Mouse (Mus musculus): ENCODE data around the gene 4933430I17Rik. TPM values are rescaled to one million over a fixed set of nuclear protein-coding genes. Genes with fewer than 3 reads are reported as not detected.
"Not testable (repeated sequence)": the region's sequence is repeated elsewhere in the genome, so short reads cannot be mapped to it uniquely, and the experiment has no call there.

4933430I17Rik gene
- not detected in 2 replicates for total RNA-seq (2017)

GRCm38 (mm10) chr4:62524651-62525488 lies at the start of gene 4933430I17Rik, which contains the start of gene Pole3:
Gene 4933430I17Rik (plus strand): TSS chr4:62525369.
Gene Pole3 (minus strand): TSS chr4:62525068.
- peak; percentile 96 for ATAC-seq (replicated peaks in 1 of 2; ENCODE audit: insufficient read depth in 1 of 2, low FRiP score in 2 of 2, low TSS enrichment in 1 of 2, low read depth in 1 of 2, poor library complexity in 2 of 2, severe bottlenecking in 2 of 2)

GRCm38 (mm10) chr4:62475793-62476192 lies 49.4 kb upstream of the 4933430I17Rik start:
- ATAC-seq (replicated peaks in 1 of 2; ENCODE audit: insufficient read depth in 1 of 2, low FRiP score in 2 of 2, low TSS enrichment in 1 of 2, low read depth in 1 of 2, poor library complexity in 2 of 2, severe bottlenecking in 2 of 2), result no peak

- ATAC-seq (replicated peaks in 1 of 2; ENCODE audit: insufficient read depth in 1 of 2, low FRiP score in 2 of 2, low TSS enrichment in 1 of 2, low read depth in 1 of 2, poor library complexity in 2 of 2, severe bottlenecking in 2 of 2), result no peak
These were observed 47.5 kb upstream of the 4933430I17Rik start for GRCm38 (mm10) chr4:62477542-62478244.

- not testable (repeated sequence) for ATAC-seq (replicated peaks in 1 of 2; ENCODE audit: insufficient read depth in 1 of 2, low FRiP score in 2 of 2, low TSS enrichment in 1 of 2, low read depth in 1 of 2, poor library complexity in 2 of 2, severe bottlenecking in 2 of 2)
These were observed 45.6 kb upstream of the 4933430I17Rik start for GRCm38 (mm10) chr4:62479593-62479936.

GRCm38 (mm10) chr4:62479937-62480708 lies 45.0 kb upstream of the 4933430I17Rik start, which contains the start of gene Bspry:
Gene Bspry (plus strand): TSS chr4:62480053.
- ATAC-seq (replicated peaks in 1 of 2; ENCODE audit: insufficient read depth in 1 of 2, low FRiP score in 2 of 2, low TSS enrichment in 1 of 2, low read depth in 1 of 2, poor library complexity in 2 of 2, severe bottlenecking in 2 of 2), result peak in 1 of 2 experiments; percentile 45; a peak in 1 of 4 replicates

GRCm38 (mm10) chr4:62480709-62481605 lies 44.2 kb upstream of the 4933430I17Rik start:
- ATAC-seq (replicated peaks in 1 of 2; ENCODE audit: insufficient read depth in 1 of 2, low FRiP score in 2 of 2, low TSS enrichment in 1 of 2, low read depth in 1 of 2, poor library complexity in 2 of 2, severe bottlenecking in 2 of 2), result peak; percentile 84 to 85

- peak; percentile 25 to 27; a peak in 2 of 4 replicates for ATAC-seq (replicated peaks in 1 of 2; ENCODE audit: insufficient read depth in 1 of 2, low FRiP score in 2 of 2, low TSS enrichment in 1 of 2, low read depth in 1 of 2, poor library complexity in 2 of 2, severe bottlenecking in 2 of 2)
These were observed 40.2 kb upstream of the 4933430I17Rik start for GRCm38 (mm10) chr4:62484928-62485327.

GRCm38 (mm10) chr4:62485450-62486161 lies 39.6 kb upstream of the 4933430I17Rik start:
- ATAC-seq (replicated peaks in 1 of 2; ENCODE audit: insufficient read depth in 1 of 2, low FRiP score in 2 of 2, low TSS enrichment in 1 of 2, low read depth in 1 of 2, poor library complexity in 2 of 2, severe bottlenecking in 2 of 2), result no peak

- no peak for ATAC-seq (replicated peaks in 1 of 2; ENCODE audit: insufficient read depth in 1 of 2, low FRiP score in 2 of 2, low TSS enrichment in 1 of 2, low read depth in 1 of 2, poor library complexity in 2 of 2, severe bottlenecking in 2 of 2)
These were observed 38.9 kb upstream of the 4933430I17Rik start for GRCm38 (mm10) chr4:62486162-62486696.

GRCm38 (mm10) chr4:62487172-62487571 lies 38.0 kb upstream of the 4933430I17Rik start:
- no peak for ATAC-seq (replicated peaks in 1 of 2; ENCODE audit: insufficient read depth in 1 of 2, low FRiP score in 2 of 2, low TSS enrichment in 1 of 2, low read depth in 1 of 2, poor library complexity in 2 of 2, severe bottlenecking in 2 of 2)

- ATAC-seq (replicated peaks in 1 of 2; ENCODE audit: insufficient read depth in 1 of 2, low FRiP score in 2 of 2, low TSS enrichment in 1 of 2, low read depth in 1 of 2, poor library complexity in 2 of 2, severe bottlenecking in 2 of 2), result no peak
These were observed 37.3 kb upstream of the 4933430I17Rik start for GRCm38 (mm10) chr4:62487914-62488313.

- no peak for ATAC-seq (replicated peaks in 1 of 2; ENCODE audit: insufficient read depth in 1 of 2, low FRiP score in 2 of 2, low TSS enrichment in 1 of 2, low read depth in 1 of 2, poor library complexity in 2 of 2, severe bottlenecking in 2 of 2)
These were observed 32.5 kb upstream of the 4933430I17Rik start for GRCm38 (mm10) chr4:62492682-62493081.

GRCm38 (mm10) chr4:62494230-62494629 lies 30.9 kb upstream of the 4933430I17Rik start:
- ATAC-seq (replicated peaks in 1 of 2; ENCODE audit: insufficient read depth in 1 of 2, low FRiP score in 2 of 2, low TSS enrichment in 1 of 2, low read depth in 1 of 2, poor library complexity in 2 of 2, severe bottlenecking in 2 of 2), result no peak

- ATAC-seq (replicated peaks in 1 of 2; ENCODE audit: insufficient read depth in 1 of 2, low FRiP score in 2 of 2, low TSS enrichment in 1 of 2, low read depth in 1 of 2, poor library complexity in 2 of 2, severe bottlenecking in 2 of 2), result no peak
These were observed 29.2 kb upstream of the 4933430I17Rik start for GRCm38 (mm10) chr4:62495946-62496345.

GRCm38 (mm10) chr4:62496815-62497214 lies 28.4 kb upstream of the 4933430I17Rik start:
- ATAC-seq (replicated peaks in 1 of 2; ENCODE audit: insufficient read depth in 1 of 2, low FRiP score in 2 of 2, low TSS enrichment in 1 of 2, low read depth in 1 of 2, poor library complexity in 2 of 2, severe bottlenecking in 2 of 2), result peak; percentile 69 to 90

GRCm38 (mm10) chr4:62500799-62501198 lies 24.4 kb upstream of the 4933430I17Rik start:
- ATAC-seq (replicated peaks in 1 of 2; ENCODE audit: insufficient read depth in 1 of 2, low FRiP score in 2 of 2, low TSS enrichment in 1 of 2, low read depth in 1 of 2, poor library complexity in 2 of 2, severe bottlenecking in 2 of 2), result no peak

Measured in hematopoietic stem cell, adult 5-6 weeks (primary cell).